Comparison of ENCODE assay signal across 26 mouse cellular contexts in the genomic region with DNA sequence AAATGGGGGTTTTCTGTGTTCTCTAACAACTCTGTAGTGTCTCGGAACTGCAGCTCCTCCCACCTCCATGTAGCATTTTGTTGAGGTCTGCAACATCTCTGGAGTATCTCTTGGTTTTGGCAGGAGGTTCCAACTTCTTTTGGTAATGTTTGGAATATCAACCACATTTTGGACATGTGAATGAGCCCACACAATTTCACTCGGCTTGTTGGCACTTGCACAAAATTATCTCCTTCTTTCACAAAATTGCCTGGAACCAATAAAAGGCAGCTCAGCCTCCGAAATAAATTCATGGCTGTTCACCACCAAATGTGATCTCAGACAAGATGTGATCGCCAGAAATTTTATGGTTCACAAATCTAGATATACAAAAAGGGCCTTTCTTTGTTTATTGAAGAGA. TPM values are rescaled to one million over a fixed set of nuclear protein-coding genes. Genes with fewer than 3 reads are reported as not detected.
"Had no signal": no experiment of that assay in that cellular context is flagged by ENCODE, and none has a peak within 500 bp of the region (broad histone marks: within the 10 kb centered on the region; RNA-seq: fewer than 3 reads in every experiment).

No protein-coding gene starts in this region.

- H3K4me1 ChIP-seq: heart, embryonic 10.5 days; heart, embryonic 12.5 days; hindbrain, embryonic 10.5 days; hindbrain, embryonic 12.5 days; intestine, embryonic 15.5 days; limb, embryonic 10.5 days; limb, embryonic 12.5 days; liver, embryonic 13.5 days; liver, embryonic 15.5 days had no signal

- H3K36me3 ChIP-seq: heart, embryonic 10.5 days; heart, embryonic 12.5 days; hindbrain, embryonic 10.5 days; hindbrain, embryonic 12.5 days; intestine, embryonic 15.5 days; limb, embryonic 10.5 days; limb, embryonic 12.5 days; liver, embryonic 13.5 days; liver, embryonic 15.5 days had no signal

- H3K9me3 ChIP-seq: heart, embryonic 10.5 days; hindbrain, embryonic 10.5 days; hindbrain, embryonic 12.5 days; intestine, embryonic 15.5 days; limb, embryonic 10.5 days; limb, embryonic 12.5 days; liver, embryonic 13.5 days; liver, embryonic 15.5 days had no signal

- H3K27ac ChIP-seq: heart, embryonic 10.5 days; hindbrain, embryonic 10.5 days; hindbrain, embryonic 12.5 days; hindbrain, embryonic 14.5 days; intestine, embryonic 15.5 days; layer of hippocampus, adult 2 months; left cerebral cortex, adult 2 months; limb, embryonic 10.5 days; limb, embryonic 12.5 days; liver, embryonic 13.5 days; liver, embryonic 15.5 days had no signal

- ATAC-seq: hindbrain, embryonic 16.5 days; inflammation-experienced regulatory T-cells, adult 6 months; intestine, embryonic 15.5 days; intestine, postnatal 0 days had no signal

- DNase-seq: gastrocnemius, postnatal 14 days; gastrocnemius, postnatal 36 days; heart, postnatal 10 days; heart, postnatal 4 days; kidney, adult 18-20 months; kidney, adult 8-10 months; kidney, postnatal 10 days; kidney, postnatal 25 days; kidney, postnatal 4 days; liver; liver, embryonic 13.5 days had no signal

- H3K27me3 ChIP-seq: heart, embryonic 12.5 days; hindbrain, embryonic 12.5 days; intestine, embryonic 15.5 days; limb, embryonic 12.5 days; liver, embryonic 13.5 days; liver, embryonic 15.5 days had no signal

- H3K9ac ChIP-seq: heart, embryonic 12.5 days; hindbrain, embryonic 12.5 days; hindbrain, embryonic 14.5 days; intestine, embryonic 15.5 days; limb, embryonic 12.5 days; liver, embryonic 13.5 days; liver, embryonic 15.5 days had no signal

- H3K4me2 ChIP-seq: heart, embryonic 12.5 days; hindbrain, embryonic 12.5 days; hindbrain, embryonic 14.5 days; intestine, embryonic 15.5 days; limb, embryonic 12.5 days; liver, embryonic 11.5 days; liver, embryonic 13.5 days; liver, embryonic 15.5 days had no signal

- H3K4me3 ChIP-seq: heart, embryonic 10.5 days; heart, embryonic 12.5 days; hindbrain, embryonic 10.5 days; hindbrain, embryonic 12.5 days; intestine, embryonic 15.5 days; layer of hippocampus, adult 2 months; left cerebral cortex, adult 2 months; limb, embryonic 10.5 days; limb, embryonic 12.5 days; liver, embryonic 13.5 days; liver, embryonic 15.5 days had no signal

RNA-seq across cellular contexts. Expression of a gene that starts 8.6 kb away (rescaled TPM):
- polyA plus RNA-seq: inflammation-experienced regulatory T-cells, adult 6 months had no signal
